Mouse (Mus musculus): ENCODE measurements around the gene Gm21834. TPM values are rescaled to one million over a fixed set of nuclear protein-coding genes. Genes with fewer than 3 reads are reported as not detected.

Gene Gm21834
- not detected for total RNA-seq (2022)

DNA sequence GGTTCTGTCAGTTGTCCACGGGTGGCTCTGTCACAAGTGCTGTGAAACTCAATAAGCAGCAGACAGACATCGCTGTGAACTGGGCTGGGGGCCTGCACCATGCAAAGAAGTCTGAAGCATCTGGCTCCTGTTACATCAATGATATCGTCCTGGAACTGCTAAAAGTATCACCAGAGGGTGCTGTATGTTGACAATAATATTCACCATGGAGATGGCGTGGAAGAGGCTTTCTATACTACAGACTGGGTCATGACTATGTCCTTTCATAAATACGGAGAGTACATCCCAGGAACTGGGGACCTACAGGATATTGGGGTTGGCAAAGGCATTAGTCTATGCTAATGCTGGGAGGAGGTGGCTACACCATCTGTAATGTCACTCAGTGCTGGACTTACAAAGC is at the start of gene Gm21834:
Gene Gm21834, minus strand, starts transcription at position 101 of the 400 bp plus-strand sequence.
- no peak for DNase-seq (ENCODE audit: low spot score in 2 of 2)

DNA sequence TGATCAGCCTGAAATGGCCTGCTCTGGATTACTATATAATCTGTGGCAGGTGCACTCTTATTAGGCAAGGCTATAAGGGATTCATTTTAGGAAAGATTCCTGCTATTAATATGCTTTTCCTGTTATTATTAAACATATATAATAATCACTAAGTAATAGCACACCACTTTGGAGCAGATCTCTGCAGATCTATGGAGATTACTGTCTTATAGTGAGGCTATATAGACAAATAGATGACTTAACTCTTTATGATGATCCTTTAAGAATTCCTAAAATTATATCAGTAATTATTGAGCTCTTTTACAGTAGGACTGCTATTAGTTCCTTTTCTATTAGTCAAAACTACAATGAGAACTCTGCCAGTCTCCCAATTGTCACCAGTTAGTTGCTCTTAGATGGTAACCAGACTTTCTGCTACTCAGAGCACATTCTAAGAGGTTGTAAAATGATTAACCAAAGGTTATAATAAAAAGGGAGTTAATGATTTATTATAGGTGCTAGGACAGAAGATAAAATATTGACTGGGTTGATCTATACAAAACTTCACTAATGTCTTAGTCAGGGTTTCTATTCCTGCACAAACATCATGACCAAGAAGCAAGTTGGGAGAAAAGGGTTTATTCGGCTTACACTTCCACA is 46.3 kb upstream of the Gm21834 start:
- DNase-seq (ENCODE audit: low spot score in 2 of 2) = no peak

- peak in 1 of 2 experiments; percentile 3 for DNase-seq (ENCODE audit: low spot score in 2 of 2)
These were observed 28.9 kb upstream of the Gm21834 start for GRCm38 (mm10) chr17:57770904-57771303.

- DNase-seq (ENCODE audit: low spot score in 2 of 2) = peak; percentile 22 to 35
These were observed 26.9 kb upstream of the Gm21834 start, which contains the start of gene Cntnap5c for GRCm38 (mm10) chr17:57768622-57769610. TSS of gene Cntnap5c (plus strand) at chr17:57769570.

DNA sequence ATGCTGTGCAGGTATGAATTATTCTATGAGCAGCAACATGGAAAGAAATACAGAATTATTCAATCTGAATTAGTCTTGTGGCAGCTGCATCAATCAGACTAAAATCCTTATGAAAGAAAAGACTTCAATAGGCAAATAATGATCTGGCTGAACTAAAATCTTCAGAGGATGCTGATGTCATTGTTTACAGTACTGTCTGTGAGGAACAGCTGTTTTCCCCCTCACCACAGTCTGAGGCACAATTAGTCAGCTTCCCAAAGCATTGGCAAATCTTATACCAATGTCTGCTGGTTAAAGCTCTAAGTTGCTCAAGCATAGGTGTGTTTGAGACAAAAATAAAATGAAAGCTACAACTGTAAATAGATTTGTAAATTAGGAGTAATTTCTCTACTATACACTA is 25.3 kb upstream of the Gm21834 start:
- DNase-seq (ENCODE audit: low spot score in 2 of 2) = no peak

DNA sequence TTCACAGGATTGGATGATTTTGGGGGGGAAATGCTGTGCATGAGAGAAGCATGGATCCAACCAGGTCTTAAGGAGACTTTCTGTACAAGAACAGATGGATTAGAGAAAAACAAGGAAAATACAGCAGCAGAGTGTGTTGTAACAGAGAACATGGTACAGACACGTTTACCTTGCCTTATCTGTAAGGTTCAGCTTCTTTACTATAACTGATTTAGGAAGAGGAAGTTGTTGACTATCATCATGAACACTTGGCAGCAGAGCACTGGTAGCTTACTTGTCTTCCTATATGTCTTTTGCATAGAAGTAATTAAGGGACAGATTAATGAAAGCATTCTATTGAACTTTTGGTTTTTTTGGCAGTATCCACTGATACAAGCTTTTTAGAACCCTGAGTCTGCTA is 16.0 kb upstream of the Gm21834 start:
- DNase-seq (ENCODE audit: low spot score in 2 of 2) = no peak

DNA sequence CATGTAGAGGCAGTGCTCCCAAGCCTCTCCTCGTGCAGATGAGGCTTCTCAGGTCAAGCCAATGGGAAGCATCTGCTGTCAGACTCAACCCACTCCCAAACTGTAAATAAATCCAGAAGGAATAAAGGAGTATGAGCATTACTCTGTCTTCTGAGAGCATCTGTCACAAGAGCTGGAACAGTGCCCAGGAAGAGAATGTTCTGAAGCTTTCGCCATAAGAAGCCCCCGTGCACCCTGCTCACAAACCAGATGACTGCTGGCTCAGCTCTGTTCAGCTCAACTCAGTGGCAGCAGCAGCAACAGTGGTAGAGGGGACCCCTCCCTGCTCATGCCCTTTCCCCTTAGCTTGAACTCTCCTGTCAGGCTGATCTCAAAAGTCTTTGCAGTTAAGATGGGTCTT is 47.2 kb downstream of the Gm21834 start:
- peak in 1 of 2 experiments; percentile 33 for DNase-seq (ENCODE audit: low spot score in 2 of 2)

Other genes with a start within 250 kb of the Gm21834 start
- under 1 TPM in 3 of 4 experiments, not detected in 1; 0.04 to 0.13 (median 0.12) TPM for gene Vmn2r120, start 196.7 kb downstream of the Gm21834 start, total RNA-seq (2022)
- gene Cntnap5c, start 27.4 kb upstream of the Gm21834 start, total RNA-seq (2022) = 1 to 10 TPM; 5.9 to 9.1 (median 7.0) TPM

Measured in left cerebral cortex, adult 8-10 months (tissue).